Mouse (Mus musculus) hindbrain, postnatal 0 days (tissue): Measurements from ENCODE around the gene Hacd3. TPM values are rescaled to one million over a fixed set of nuclear protein-coding genes. Genes with fewer than 3 reads are reported as not detected.

Experiments used
- ATAC-seq: fragments of 200-750 bp; cut with Nextera tagmentation; 2 replicates; pipeline ENCODE4 v1.8.0; 2017; ENCODE audit warnings: mild to moderate bottlenecking, moderate TSS enrichment, moderate library complexity
- DNase-seq: peaks from one replicate; pipeline ENCODE4 v3.0.0-alpha.2; 2015; ENCODE audit warnings: low spot score
- H3K27ac ChIP-seq: fragments of 300-500 bp; sonication (generic); 2 replicates; pipeline ENCODE4 v1.5.1; 2014; ENCODE audit warnings: mild to moderate bottlenecking
- H3K27me3 ChIP-seq: fragments of 300-500 bp; sonication (generic); 2 replicates; pipeline ENCODE4 v1.6.1; 2014; ENCODE audit warnings: low read length, mixed read lengths; ENCODE audit not compliant: insufficient read depth
- H3K36me3 ChIP-seq: fragments of 300-500 bp; sonication (generic); 2 replicates; pipeline ENCODE4 v1.6.1; 2014; ENCODE audit warnings: low read length, mixed read lengths; ENCODE audit not compliant: insufficient read depth
- H3K4me1 ChIP-seq: fragments of 300-500 bp; sonication (generic); 2 replicates; pipeline ENCODE4 v1.6.1; 2014; ENCODE audit warnings: antibody characterized with exemption, low read length, mixed read lengths; ENCODE audit not compliant: insufficient read depth
- H3K4me2 ChIP-seq: fragments of 300-500 bp; sonication (generic); 2 replicates; pipeline ENCODE4 v1.6.1; 2014; ENCODE audit warnings: low read depth, mild to moderate bottlenecking, low read length, moderate library complexity, mixed read lengths
- H3K4me3 ChIP-seq: fragments of 300-500 bp; sonication (generic); 2 replicates; pipeline ENCODE4 v1.5.1; 2014; ENCODE audit warnings: low read length
- H3K9ac ChIP-seq: fragments of 300-500 bp; sonication (generic); replicated peaks from 2 replicates; pipeline ENCODE4 v1.6.1; 2014; ENCODE audit warnings: mild to moderate bottlenecking, low read length, moderate library complexity, mixed read lengths
- H3K9me3 ChIP-seq: fragments of 300-500 bp; sonication (generic); 2 replicates; pipeline ENCODE4 v1.6.1; 2016; ENCODE audit warnings: low read length, mixed read lengths
- CTCF ChIP-seq: IDR thresholded peaks from 2 replicates; pipeline ENCODE4 v1.5.1; 2016; ENCODE audit warnings: antibody characterized with exemption, control low read depth, low read depth
- WGBS: fragments of 180-500 bp; shearing (Covaris S2); extraction: QIAGEN DNeasy Blood & Tissue Kit; methylation state at CpG from one replicate; pipeline ENCODE4 v1.1.7; 2014; 5-methylcytosine and 5-hydroxymethylcytosine counted together
- polyA plus RNA-seq: library from polyadenylated mRNA; unstranded; fragments of >200 nt; fragmentation: Nextera tagmentation; extraction: Ambion mirVana; gene quantifications from 2 replicates; pipeline ENCODE4 v1.2.1, GENCODE M21; 2015
- total RNA-seq: library from RNA; depleted of rRNA; stranded (reverse); fragments of >200 nt; gene quantifications from 2 replicates; pipeline ENCODE4 v1.2.3, GENCODE M21; 2014

The Hacd3 gene
- total and polyA plus RNA-seq, 2 experiments from 2014 or later, result 193 to 204 TPM

DNA sequence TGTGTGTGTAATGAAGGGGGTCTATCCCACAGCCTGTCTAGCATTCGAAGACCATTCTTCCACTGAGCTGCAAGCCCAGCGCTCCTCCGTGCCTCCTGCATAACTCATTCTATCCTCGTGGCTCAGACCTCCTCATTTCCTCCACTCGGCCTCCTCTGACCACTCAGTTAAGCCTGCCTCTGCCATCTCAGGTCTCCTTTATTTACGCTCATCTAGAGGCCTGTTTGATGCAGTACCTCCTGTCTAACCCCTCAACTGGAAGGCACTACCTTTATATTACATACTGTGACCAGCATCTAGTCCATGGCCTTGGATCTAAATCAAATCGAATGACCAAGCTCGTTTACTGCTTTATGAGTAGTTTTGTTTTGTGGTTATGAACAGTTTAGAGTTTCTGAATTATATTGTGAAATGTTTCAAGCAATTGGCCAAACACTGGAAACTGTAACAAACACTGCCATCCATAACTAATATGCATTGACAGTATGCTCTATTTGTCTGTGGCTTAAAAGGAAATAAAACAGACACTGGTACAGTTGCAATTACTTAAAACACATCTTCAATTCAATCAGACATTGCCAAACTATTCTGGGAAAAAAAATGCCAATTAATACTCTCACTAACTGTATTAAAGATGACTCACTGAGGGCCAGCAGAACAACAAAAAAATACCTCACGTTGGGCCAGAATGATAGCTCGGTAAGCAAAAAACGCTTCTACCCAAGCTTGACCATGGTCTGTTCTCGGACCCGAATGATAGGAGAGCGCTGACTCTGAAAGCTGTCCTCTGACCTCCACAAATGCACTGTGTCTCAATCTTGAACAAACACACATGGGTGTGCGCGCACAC lies 4.3 kb downstream of the Hacd3 start:
- Histone ChIP-seq H3K27me3 (no peaks in the 10 kb centered on the region), H3K36me3 (no peaks in the 10 kb centered on the region), H3K4me2 (peak overlapping the region; percentile 53), H3K4me1 (peaks cover 43% of the 10 kb centered on the region), H3K9me3 (no peaks in the 10 kb centered on the region), H3K27ac (peak overlapping the region; percentile 78), H3K9ac (no peak overlapping the region), H3K4me3 (no peak overlapping the region)
- ATAC-seq, result 0 out of 2 replicates have a peak, but pooled peaks have one; percentile 10
- TF ChIP-seq CTCF, result no peak
- 63% methylated on average over 16 of the region's 16 CpGs for WGBS
- peak; percentile 18 for DNase-seq

DNA sequence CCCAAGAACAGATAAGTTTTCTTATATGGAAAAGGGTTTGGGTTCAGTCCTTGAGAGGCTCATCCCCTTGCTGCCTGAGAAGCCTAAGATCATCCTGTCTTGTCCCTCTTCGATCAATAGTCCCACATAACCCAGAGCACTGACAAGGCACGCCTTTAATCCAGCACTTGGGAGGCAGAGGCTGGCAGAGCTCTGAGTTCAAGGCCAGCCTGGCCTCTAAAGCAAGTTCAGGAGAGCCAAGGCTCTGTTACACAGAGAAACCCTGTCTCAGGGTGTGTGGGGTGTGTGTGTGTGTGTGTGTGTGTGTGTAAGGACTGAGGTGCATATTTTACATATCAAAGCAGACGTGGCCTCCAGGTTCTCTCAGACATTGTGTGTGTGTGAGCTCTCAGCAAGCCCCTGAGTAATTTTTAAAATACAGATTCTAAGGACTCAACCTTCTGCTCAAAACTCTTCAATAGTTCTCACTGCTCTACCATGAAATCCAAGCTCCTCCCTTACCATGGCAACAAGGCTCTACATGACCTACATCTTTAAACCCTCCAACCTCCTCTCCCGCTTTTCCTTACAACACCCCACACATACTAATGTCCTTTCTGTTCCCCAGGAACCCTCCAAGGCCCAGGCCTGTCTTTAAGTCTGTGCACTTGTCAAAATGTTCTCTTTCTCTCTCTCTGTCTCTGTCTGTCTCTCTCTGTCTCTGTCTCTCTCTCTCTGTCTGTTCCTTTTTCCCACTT lies 5.1 kb downstream of the Hacd3 start:
- WGBS, result 58% methylated on average over 4 of the region's 4 CpGs
- H3K36me3 ChIP-seq, result no peaks in the 10 kb centered on the region
- no peaks in the 10 kb centered on the region for H3K9me3 ChIP-seq
- no peak overlapping the region for H3K9ac ChIP-seq
- ATAC-seq, result peak; percentile 63
- H3K27ac ChIP-seq, result peak overlapping the region; percentile 78
- no peak overlapping the region for H3K4me3 ChIP-seq
- TF ChIP-seq CTCF, result no peak
- no peaks in the 10 kb centered on the region for H3K27me3 ChIP-seq
- peaks cover 43% of the 10 kb centered on the region for H3K4me1 ChIP-seq
- DNase-seq, result peak; percentile 48
- peak overlapping the region; percentile 11 for H3K4me2 ChIP-seq

DNA sequence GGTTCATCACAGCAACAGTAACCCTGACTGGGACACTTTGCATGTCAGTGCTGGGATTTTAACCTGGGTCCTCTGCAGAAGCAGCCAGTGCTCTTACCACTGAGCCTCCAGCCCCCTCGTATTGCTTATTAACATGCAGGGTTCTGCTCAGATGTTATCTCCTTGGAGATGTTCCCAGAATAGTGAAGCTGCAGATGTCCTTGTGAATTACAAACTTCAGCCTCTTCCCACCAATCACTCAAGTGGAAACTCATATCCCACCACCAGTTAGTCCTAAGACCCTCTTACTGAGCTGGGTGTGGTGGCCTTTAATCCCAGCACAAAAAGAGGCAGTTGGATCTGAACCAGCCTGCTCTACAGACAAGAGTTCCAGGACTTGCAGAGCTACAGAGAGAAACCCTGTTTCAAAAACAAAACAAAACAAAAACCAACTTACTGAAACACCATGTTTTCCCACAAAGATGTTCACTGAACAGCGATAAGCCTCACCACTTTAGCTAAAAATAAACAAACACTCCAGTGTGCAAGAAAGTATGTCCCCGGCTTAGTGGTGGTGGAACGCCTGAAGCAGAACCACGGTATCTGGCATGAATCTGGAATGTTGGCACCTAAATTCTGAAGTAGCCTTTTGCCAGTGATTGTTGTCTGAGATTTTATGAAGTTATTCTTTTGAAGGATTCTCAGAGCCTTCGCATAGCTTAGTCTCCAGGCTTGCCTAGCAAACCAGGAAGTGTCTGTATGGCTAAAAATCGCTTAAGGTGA lies 5.9 kb downstream of the Hacd3 start:
- no peak for DNase-seq
- ATAC-seq, result no peak
- Histone ChIP-seq H3K9ac (no peak overlapping the region), H3K4me1 (peaks cover 43% of the 10 kb centered on the region), H3K36me3 (no peaks in the 10 kb centered on the region), H3K9me3 (no peaks in the 10 kb centered on the region), H3K4me2 (no peak overlapping the region; the same call in 1 of the 2 replicates), H3K27ac (peak overlapping the region; percentile 78), H3K4me3 (no peak overlapping the region), H3K27me3 (no peaks in the 10 kb centered on the region)
- WGBS, result 49% methylated on average over 7 of the region's 7 CpGs
- TF ChIP-seq CTCF, result no peak

DNA sequence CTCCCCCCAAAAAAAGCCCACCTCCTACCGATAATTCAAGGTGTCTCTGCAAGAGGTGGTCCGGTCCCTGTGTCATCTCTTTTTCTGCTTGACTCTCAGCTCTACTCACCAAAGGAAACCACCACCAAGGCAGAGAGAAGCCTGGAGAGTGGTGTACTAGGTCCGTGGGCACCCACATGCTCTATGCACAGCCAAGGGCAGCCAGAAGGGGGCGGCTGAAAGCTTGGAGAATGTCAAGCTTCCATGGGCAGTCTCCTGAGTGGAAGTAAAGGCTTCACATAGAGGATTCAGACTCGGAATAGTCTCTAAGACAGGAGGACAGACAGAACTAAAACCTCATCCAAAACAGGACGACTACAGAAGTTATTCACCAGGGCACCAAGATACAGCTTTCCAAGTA lies 10.2 kb downstream of the Hacd3 start:
- H3K4me3 ChIP-seq, result no peak overlapping the region
- DNase-seq (no peak), ATAC-seq (no peak)
- peaks cover 7% of the 10 kb centered on the region; the same call in 1 of the 2 replicates for H3K36me3 ChIP-seq
- H3K9me3 ChIP-seq, result no peaks in the 10 kb centered on the region
- no peak overlapping the region for H3K9ac ChIP-seq
- H3K4me1 ChIP-seq, result peaks cover 9% of the 10 kb centered on the region; the same call in 1 of the 2 replicates
- 63% methylated on average over 6 of the region's 6 CpGs for WGBS
- TF ChIP-seq CTCF, result peak; percentile 47
- no peaks in the 10 kb centered on the region for H3K27me3 ChIP-seq
- no peak overlapping the region for H3K4me2 ChIP-seq
- H3K27ac ChIP-seq, result no peak overlapping the region

DNA sequence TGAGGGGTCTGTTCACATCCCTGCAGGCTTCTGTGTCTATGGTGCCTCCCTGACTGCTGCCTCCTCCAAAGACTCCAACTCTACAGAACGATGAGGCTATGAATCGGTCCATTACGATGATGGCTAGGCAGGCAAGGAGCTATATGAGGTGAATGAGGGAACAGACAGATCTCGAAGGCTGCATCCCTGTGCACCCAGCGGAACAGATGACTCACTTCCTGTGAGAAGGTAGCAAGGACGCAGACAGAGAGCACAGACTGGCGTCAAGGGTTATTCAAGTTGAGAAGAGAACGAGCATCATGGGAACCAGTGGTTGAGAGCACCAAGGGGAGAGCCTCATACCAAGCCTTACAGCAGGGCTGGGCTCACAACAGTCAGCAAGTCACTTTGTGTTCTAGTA lies 10.9 kb downstream of the Hacd3 start:
- Histone ChIP-seq H3K4me2 (no peak overlapping the region), H3K27me3 (no peaks in the 10 kb centered on the region), H3K9ac (no peak overlapping the region), H3K36me3 (peaks cover 14% of the 10 kb centered on the region; the same call in 1 of the 2 replicates), H3K9me3 (no peaks in the 10 kb centered on the region), H3K4me3 (no peak overlapping the region), H3K27ac (no peak overlapping the region), H3K4me1 (peaks cover 5% of the 10 kb centered on the region; the same call in 1 of the 2 replicates)
- DNase-seq (no peak), ATAC-seq (no peak)
- TF ChIP-seq CTCF, result no peak
- 85% methylated on average over 8 of the region's 8 CpGs for WGBS

DNA sequence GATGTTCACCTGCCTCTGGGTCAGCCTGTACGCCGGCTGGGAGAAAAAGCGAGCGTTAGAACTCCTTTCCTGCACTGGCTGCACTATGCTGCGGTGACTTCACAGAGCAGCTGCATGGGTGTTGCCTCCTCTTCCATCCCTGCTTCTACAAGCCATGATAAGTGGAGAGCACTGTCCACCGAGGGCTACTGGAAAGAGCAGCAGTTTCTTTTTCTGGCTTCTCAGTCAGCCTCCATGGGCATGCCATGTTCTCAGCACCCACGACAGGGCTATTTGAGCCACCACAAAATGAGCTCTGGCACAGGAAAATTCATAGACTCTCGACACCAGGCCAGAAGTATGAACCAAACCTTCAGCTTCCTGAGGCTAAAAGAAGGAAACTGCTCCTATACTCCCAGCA lies 15.8 kb downstream of the Hacd3 start:
- Histone ChIP-seq H3K4me3 (no peak overlapping the region), H3K27ac (no peak overlapping the region), H3K4me1 (no peaks in the 10 kb centered on the region), H3K27me3 (no peaks in the 10 kb centered on the region), H3K36me3 (peaks cover 33% of the 10 kb centered on the region), H3K9ac (no peak overlapping the region), H3K9me3 (no peaks in the 10 kb centered on the region), H3K4me2 (no peak overlapping the region)
- WGBS, result 97% methylated on average over 8 of the region's 8 CpGs
- DNase-seq, result no peak
- ATAC-seq, result no peak
- TF ChIP-seq CTCF, result no peak
